Mouse (Mus musculus) heart, embryonic 12.5 days (tissue): Measurements from ENCODE around the gene Dennd1b. TPM values are rescaled to one million over a fixed set of nuclear protein-coding genes. Genes with fewer than 3 reads are reported as not detected.

Experiments
- ATAC-seq: fragments of 200-750 bp; cut with Nextera tagmentation; 2 replicates; pipeline ENCODE4 v1.8.0; 2017; ENCODE audit warnings: moderate TSS enrichment, moderate library complexity; ENCODE audit not compliant: insufficient number of reproducible peaks, low FRiP score
- H3K27ac ChIP-seq: fragments of 300-500 bp; sonication (generic); 2 replicates; pipeline ENCODE4 v1.5.1; 2016; ENCODE audit warnings: mild to moderate bottlenecking, moderate library complexity; ENCODE audit not compliant: poor library complexity, severe bottlenecking
- H3K27me3 ChIP-seq: fragments of 300-500 bp; sonication (generic); replicated peaks from 2 replicates; pipeline ENCODE4 v1.6.1; 2016; ENCODE audit warnings: mild to moderate bottlenecking, moderate library complexity
- H3K36me3 ChIP-seq: fragments of 300-500 bp; sonication (generic); 2 replicates; pipeline ENCODE4 v1.6.1; 2016; ENCODE audit warnings: mild to moderate bottlenecking, moderate library complexity
- H3K4me1 ChIP-seq: fragments of 300-500 bp; sonication (generic); replicated peaks from 2 replicates; pipeline ENCODE4 v1.6.1; 2016; ENCODE audit warnings: mild to moderate bottlenecking
- H3K4me2 ChIP-seq: fragments of 300-500 bp; sonication (generic); 2 replicates; pipeline ENCODE4 v1.6.1; 2016; ENCODE audit warnings: mild to moderate bottlenecking, moderate library complexity
- H3K4me3 ChIP-seq: fragments of 300-500 bp; sonication (generic); 2 replicates; pipeline ENCODE4 v1.5.1; 2016; ENCODE audit warnings: mild to moderate bottlenecking
- H3K9ac ChIP-seq: fragments of 300-500 bp; sonication (generic); 2 replicates; pipeline ENCODE4 v1.6.1; 2016; ENCODE audit warnings: mild to moderate bottlenecking, moderate library complexity
- H3K9me3 ChIP-seq: fragments of 300-500 bp; sonication (generic); replicated peaks from 2 replicates; pipeline ENCODE4 v1.6.1; 2016; ENCODE audit warnings: mild to moderate bottlenecking, moderate library complexity
- WGBS: fragments of 180-500 bp; shearing (Covaris S2); methylation state at CpG from one replicate; pipeline ENCODE4 v1.1.7; 2016; 5-methylcytosine and 5-hydroxymethylcytosine counted together
- polyA plus RNA-seq: library from polyadenylated mRNA; unstranded; fragments of >200 nt; fragmentation: Nextera tagmentation; extraction: Ambion mirVana; gene quantifications from 2 replicates; pipeline ENCODE4 v1.2.1, GENCODE M21; 2016

Gene Dennd1b
- polyA plus RNA-seq, 1 experiment from 2014 or later, result 13.9 TPM

DNA sequence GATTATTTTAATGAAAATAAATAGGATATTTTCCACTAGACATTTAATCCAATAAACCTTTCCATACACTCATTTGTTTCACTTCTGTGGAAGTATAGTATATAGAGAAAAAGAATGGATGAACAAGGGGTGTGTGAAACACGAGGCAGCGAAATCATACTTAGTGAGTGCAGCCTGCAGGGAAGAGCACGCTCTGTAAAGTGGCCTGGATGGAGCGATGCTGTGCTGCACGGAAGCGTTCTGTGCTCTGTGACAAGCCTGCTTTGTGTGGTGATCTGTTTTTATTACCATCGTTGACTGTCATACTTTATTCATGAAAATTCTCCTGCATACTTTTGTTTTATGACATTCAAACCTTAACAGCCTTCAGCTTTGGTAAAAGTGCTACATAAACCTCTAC lies 58.1 kb downstream of the Dennd1b start:
- H3K27me3 ChIP-seq, result no peaks in the 10 kb centered on the region
- H3K36me3 ChIP-seq, result no peaks in the 10 kb centered on the region
- 62% methylated on average over 7 of the region's 7 CpGs for WGBS

DNA sequence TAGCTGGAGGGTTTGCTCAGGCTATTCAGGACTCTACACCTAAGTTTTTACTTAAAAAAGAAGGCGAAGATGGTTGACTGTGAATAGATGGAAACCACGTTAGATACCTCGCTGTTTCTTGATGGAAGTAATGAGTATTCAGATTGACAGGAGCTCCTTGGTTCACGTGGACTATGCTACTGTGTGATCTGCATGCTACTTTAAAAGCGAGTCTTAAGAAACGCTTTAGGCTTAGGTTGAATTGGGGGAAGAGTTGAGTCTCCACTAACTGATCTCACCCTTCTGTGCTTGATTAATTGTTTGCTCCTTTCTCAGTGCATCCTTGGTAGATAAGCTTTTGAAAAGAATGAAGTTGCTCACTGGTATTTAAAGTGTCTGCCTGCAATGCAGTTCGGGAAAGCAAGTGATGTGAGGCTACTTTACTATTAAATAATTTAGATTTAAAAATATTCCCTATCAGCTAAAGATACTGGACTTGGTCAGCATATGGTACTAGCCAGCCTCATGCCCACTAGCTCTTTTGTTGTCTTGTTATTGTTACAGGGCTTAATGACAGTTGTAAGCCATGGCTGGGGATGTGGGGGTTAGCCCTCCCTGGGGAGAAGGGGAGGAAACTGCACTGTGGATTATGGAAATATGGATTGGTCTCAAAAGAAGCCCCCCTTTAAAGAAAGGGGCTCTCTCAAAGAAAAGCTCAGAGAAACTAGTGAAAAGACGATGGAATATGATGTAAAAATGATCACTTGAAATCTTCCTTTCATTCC lies 62.8 kb downstream of the Dennd1b start:
- no peaks in the 10 kb centered on the region for H3K36me3 ChIP-seq
- 66% methylated on average over 8 of the region's 8 CpGs for WGBS
- H3K27ac ChIP-seq, result no peak overlapping the region
- H3K4me1 ChIP-seq, result peaks cover 19% of the 10 kb centered on the region
- ATAC-seq, result no peak
- H3K4me3 ChIP-seq, result no peak overlapping the region
- no peaks in the 10 kb centered on the region for H3K27me3 ChIP-seq
- no peaks in the 10 kb centered on the region for H3K9me3 ChIP-seq
- no peak overlapping the region for H3K4me2 ChIP-seq
- no peak overlapping the region for H3K9ac ChIP-seq

More for the DNA sequence above, 58.1 kb downstream of the Dennd1b start:
- Histone ChIP-seq H3K9me3 (no peaks in the 10 kb centered on the region), H3K4me3 (no peak overlapping the region), H3K27ac (no peak overlapping the region), H3K4me1 (0 out of 2 replicates have a peak, but pooled peaks cover 4% of the 10 kb centered on the region), H3K9ac (no peak overlapping the region), H3K4me2 (no peak overlapping the region)
- ATAC-seq, result no peak

DNA sequence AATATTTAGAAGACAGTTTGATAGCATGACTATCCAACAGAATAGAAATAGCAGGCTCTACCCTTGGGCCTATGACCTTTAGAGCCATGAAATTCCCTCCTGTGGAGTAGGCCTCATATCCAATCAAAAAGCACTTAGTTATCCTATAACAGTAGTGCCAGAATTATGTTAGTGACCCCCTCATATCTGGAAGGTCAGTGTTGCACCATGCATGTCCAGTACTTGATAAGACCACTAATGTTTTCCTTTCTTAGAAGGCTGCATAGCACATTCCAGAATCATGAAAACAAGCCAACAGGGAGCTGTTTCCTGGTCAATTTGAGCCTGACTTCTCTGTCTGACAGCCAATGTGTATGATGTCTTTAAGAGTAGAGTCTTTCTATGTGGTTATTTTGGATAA lies 66.3 kb downstream of the Dennd1b start:
- Histone ChIP-seq H3K27me3 (no peaks in the 10 kb centered on the region), H3K4me1 (peaks cover 19% of the 10 kb centered on the region), H3K9ac (no peak overlapping the region), H3K4me3 (no peak overlapping the region), H3K4me2 (no peak overlapping the region), H3K36me3 (no peaks in the 10 kb centered on the region), H3K27ac (peak overlapping the region; percentile 40), H3K9me3 (no peaks in the 10 kb centered on the region)
- ATAC-seq, result peak; percentile 57; the same call in 1 of the 2 replicates

DNA sequence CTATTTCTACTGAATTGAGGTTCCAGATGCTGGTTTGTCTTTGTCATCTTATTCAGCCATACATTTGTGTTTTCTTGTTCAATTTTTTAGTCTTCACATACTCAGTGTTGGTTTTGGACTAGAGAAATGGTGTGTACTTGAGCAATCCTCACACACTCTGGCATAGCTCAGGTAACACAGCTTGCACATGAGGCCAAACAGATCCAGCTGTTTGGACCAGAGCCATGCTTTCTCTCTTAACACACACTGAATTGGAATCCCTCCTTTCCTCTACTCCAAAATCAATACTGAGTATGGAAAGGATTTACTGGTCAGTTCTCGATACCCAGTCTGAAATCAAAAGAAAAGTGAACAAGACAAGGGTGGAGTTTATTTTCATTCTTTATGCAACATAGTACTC lies 69.2 kb downstream of the Dennd1b start:
- Histone ChIP-seq H3K4me3 (no peak overlapping the region), H3K9ac (no peak overlapping the region), H3K36me3 (no peaks in the 10 kb centered on the region), H3K27me3 (no peaks in the 10 kb centered on the region), H3K4me1 (peaks cover 15% of the 10 kb centered on the region), H3K9me3 (no peaks in the 10 kb centered on the region), H3K27ac (no peak overlapping the region), H3K4me2 (no peak overlapping the region)
- no peak for ATAC-seq
- 92% methylated on average over 1 of the region's 1 CpGs for WGBS

DNA sequence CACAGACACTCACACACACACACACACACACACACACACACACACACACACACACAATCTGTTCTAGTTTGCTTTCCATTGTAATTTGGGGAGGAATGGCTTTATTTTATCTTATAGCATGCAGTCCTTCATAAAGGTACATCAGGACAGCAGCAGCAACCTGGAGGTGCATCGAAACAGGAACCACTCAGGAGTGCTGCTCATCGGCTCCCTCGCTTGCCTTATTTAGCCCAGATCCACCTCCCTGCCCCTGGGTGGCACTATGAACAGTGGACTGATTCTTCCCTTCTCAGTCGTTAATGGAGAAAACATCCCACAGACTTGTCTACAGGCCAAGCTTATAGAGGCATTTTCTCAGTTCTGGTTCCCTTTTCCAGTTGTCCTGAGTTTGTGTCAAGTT lies 71.9 kb downstream of the Dennd1b start:
- Histone ChIP-seq H3K4me1 (no peaks in the 10 kb centered on the region; the same call in 1 of the 2 replicates), H3K4me3 (no peak overlapping the region), H3K27ac (no peak overlapping the region), H3K36me3 (no peaks in the 10 kb centered on the region), H3K27me3 (no peaks in the 10 kb centered on the region), H3K4me2 (no peak overlapping the region), H3K9me3 (no peaks in the 10 kb centered on the region), H3K9ac (no peak overlapping the region)
- ATAC-seq, result no peak
- whole genome bisulfite sequencing, result 52% methylated on average over 4 of the region's 4 CpGs

DNA sequence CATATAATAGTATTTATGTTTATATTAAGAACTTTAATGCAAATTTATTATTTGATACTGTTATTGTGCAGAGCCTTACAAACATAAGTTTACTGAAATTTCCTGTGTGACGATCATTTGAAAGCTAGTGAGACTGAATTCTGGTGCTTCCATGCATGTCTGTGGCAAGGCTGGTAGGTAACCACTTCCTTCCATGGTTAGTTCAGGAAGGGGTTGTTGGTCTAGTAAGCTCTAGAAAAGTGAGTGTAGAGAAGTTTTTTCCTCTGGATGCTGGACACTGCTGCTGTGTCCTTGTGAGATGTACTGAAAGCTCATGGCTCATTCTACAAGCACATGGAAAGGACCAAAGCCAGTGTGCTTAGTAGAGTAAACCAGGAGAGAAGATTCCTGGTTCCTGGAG lies 73.1 kb downstream of the Dennd1b start:
- Histone ChIP-seq H3K27ac (no peak overlapping the region), H3K4me1 (peaks cover under 1% of the 10 kb centered on the region; the same call in 1 of the 2 replicates), H3K27me3 (no peaks in the 10 kb centered on the region), H3K36me3 (no peaks in the 10 kb centered on the region), H3K4me3 (no peak overlapping the region), H3K4me2 (no peak overlapping the region), H3K9me3 (no peaks in the 10 kb centered on the region), H3K9ac (no peak overlapping the region)
- ATAC-seq, result no peak
- WGBS, result 89% methylated on average over 1 of the region's 1 CpGs

DNA sequence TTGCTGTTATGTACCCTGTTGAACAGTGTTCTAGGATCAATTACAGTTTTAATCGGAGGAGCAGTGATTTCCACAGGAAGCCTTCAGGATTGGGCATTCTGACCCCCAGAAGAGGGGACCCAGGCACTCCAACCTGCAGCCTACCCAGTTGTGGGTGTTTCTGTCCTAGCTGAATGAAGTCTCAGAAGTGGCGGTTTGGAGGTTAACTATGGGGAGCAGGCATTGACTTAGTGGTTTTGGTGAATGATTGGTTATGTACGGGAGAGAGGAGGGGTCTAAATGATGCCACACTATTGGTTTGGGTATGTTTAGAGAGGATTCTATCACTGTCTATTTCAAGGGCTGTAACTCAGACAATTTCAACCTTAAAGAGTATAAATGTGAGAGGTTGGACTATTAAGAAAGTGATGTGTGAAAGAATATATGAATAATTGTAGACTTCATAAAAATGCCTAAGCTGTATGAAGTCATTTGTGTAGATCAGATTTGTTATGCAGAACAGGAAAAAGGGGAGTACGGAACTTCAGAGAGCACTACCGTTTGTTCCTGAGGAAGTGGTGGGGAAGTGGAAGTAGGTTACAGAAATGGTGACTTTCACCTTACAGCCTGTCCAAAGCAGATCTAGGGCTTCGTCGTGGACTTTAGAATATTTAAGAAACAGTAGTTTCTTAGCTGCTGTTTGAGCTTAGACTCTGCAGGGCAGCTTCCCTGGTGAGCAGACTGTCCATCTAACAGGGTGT lies 73.7 kb downstream of the Dennd1b start:
- H3K27ac ChIP-seq, result no peak overlapping the region
- ATAC-seq, result no peak
- no peak overlapping the region for H3K4me3 ChIP-seq
- H3K4me2 ChIP-seq, result no peak overlapping the region
- H3K36me3 ChIP-seq, result no peaks in the 10 kb centered on the region
- H3K9me3 ChIP-seq, result no peaks in the 10 kb centered on the region
- H3K27me3 ChIP-seq, result no peaks in the 10 kb centered on the region
- H3K4me1 ChIP-seq, result peaks cover 3% of the 10 kb centered on the region; the same call in 1 of the 2 replicates
- WGBS, result 65% methylated on average over 7 of the region's 7 CpGs
- H3K9ac ChIP-seq, result no peak overlapping the region

DNA sequence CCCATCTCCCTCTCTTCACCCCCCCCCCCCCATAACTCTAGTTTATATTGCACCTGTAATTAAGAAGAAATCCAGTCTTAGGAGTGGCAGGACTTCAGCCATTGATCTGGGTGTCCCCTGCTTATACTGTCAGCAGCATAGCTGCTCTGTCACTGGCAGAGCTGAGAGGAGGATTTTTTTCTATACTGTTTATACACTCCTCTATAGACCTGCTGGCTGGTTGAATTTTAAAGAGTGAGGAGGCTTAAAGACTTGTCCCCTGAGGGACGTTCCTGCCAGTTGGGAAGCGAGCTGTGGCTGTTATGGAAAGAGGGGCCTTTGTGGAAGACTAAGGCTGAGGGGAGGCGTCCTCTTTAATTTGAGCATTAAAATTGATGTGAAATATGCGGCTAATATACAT lies 74.8 kb downstream of the Dennd1b start:
- H3K4me1 ChIP-seq, result peaks cover 3% of the 10 kb centered on the region; the same call in 1 of the 2 replicates
- WGBS, result 66% methylated on average over 4 of the region's 4 CpGs
- ATAC-seq, result no peak

DNA sequence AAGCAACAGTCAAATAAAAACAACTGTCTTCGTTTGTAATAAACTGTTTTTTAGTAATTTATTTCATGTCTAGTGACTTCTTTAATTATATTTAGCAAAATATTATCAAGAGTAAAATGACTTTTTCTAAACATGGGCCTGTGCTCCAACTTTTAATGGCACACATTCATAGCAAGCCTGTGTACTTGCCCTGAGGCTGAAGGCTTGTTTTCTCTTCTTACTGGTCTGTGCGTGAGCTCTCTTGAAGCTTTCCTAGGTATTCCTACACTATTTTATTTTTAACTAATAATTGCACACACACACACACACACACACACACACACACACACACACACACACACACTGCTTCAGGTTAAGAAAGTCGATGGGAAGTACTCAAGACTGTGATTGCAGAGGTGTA lies 75.4 kb downstream of the Dennd1b start:
- no peaks in the 10 kb centered on the region for H3K27me3 ChIP-seq
- ATAC-seq, result no peak
- H3K27ac ChIP-seq, result no peak overlapping the region
- no peaks in the 10 kb centered on the region for H3K36me3 ChIP-seq
- no peak overlapping the region for H3K4me3 ChIP-seq
- no peak overlapping the region for H3K4me2 ChIP-seq
- H3K9me3 ChIP-seq, result no peaks in the 10 kb centered on the region
- no peak overlapping the region for H3K9ac ChIP-seq
- H3K4me1 ChIP-seq, result peaks cover 3% of the 10 kb centered on the region; the same call in 1 of the 2 replicates
- 65% methylated on average over 3 of the region's 3 CpGs for WGBS

More for the DNA sequence above, 74.8 kb downstream of the Dennd1b start:
- Histone ChIP-seq H3K27me3 (no peaks in the 10 kb centered on the region), H3K4me2 (no peak overlapping the region), H3K9me3 (no peaks in the 10 kb centered on the region), H3K27ac (no peak overlapping the region), H3K36me3 (no peaks in the 10 kb centered on the region), H3K4me3 (no peak overlapping the region), H3K9ac (no peak overlapping the region)

DNA sequence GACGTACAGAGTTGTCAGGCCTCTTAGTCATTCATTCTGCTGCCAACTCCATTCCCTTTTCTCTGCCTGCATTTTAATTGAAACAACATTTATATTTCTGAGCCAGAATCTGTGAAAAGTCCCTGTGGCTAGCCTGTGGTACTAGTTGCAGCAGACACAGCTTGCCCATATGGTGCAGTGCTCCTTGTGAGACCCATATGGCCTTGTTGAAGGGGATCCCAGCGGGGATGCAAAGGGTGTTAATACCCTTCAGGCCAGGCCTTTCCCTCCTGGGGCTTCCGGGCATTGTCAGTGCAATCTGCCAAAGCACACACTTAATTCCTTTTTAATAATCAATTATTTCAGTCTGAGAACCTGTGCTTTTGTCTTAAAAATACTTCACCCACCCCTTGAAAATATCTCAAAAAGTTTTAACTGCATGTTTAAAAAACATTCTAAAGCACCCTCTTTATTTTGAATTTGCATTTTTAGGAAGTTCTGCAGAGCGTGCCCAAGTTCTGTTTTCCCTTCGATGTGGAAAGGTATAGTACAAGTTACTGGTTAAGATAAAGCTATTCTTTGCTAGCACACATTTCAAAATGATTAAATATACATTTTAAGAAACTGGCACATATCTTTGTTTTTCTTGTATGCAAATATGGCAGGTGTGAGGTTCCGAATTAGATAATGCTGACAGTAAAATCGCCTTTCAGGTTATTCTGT lies 76.4 kb downstream of the Dennd1b start:
- Histone ChIP-seq H3K36me3 (no peaks in the 10 kb centered on the region), H3K4me3 (no peak overlapping the region), H3K27ac (no peak overlapping the region), H3K4me1 (peaks cover 3% of the 10 kb centered on the region; the same call in 1 of the 2 replicates), H3K9ac (no peak overlapping the region), H3K27me3 (no peaks in the 10 kb centered on the region), H3K9me3 (no peaks in the 10 kb centered on the region), H3K4me2 (no peak overlapping the region)
- no peak for ATAC-seq
- 63% methylated on average over 7 of the region's 7 CpGs for WGBS

DNA sequence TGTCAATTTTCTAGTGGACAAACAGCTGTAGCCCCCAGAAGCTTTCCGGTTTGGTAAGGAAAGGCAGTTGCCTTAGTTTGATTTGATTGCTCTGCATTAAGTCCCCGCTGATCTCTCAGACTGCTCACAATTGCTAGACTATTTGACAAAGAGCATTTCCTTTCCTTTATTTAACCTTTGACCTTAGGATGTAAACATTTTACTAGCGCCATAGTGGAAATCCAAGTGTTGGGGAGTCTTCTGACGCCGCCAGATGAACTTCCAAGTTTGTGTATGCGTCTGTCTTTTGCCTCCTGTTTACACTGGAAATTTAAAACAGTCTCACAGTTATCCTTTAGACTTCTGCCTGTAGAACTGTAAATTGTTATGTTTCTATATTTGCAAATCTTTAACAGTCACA lies 85.8 kb downstream of the Dennd1b start:
- H3K27me3 ChIP-seq, result no peaks in the 10 kb centered on the region
- 0 out of 2 replicates have a peak, but pooled peaks cover 3% of the 10 kb centered on the region for H3K36me3 ChIP-seq
- peaks cover 2% of the 10 kb centered on the region; the same call in 1 of the 2 replicates for H3K4me1 ChIP-seq
- no peak overlapping the region for H3K4me2 ChIP-seq
- H3K9ac ChIP-seq, result no peak overlapping the region
- ATAC-seq, result no peak
- no peaks in the 10 kb centered on the region for H3K9me3 ChIP-seq
- no peak overlapping the region for H3K27ac ChIP-seq
- H3K4me3 ChIP-seq, result no peak overlapping the region
- 69% methylated on average over 6 of the region's 6 CpGs for WGBS
